13 mouse cellular contexts compared by ENCODE assay signal in the genomic region with DNA sequence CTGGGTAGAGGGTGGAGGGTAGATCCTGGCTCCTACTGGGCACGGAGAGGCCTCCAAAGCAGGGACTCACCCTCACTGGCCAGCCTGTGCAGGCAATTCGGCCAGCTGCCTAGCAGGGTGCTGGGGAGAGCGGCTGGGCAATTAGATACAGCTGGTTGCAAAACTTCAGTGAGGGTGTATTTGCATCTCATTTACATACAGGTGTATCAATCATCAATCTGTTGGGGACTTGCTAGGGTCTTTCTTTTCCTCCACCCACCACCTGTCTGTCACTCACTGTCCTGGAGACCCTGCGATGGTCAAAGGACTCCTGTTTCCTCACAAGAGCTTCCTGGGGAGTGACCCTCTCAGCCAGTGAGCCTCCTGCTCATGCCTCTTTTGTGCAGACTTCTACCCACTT.
DNase-seq lines count a peak whose midpoint lies in the region; ATAC-seq and TF ChIP-seq lines count a peak whose summit lies in the region.
"Had no signal": no experiment of that assay in that cellular context is flagged by ENCODE, and none has a peak within 500 bp of the region (broad histone marks: within the 10 kb centered on the region; RNA-seq: fewer than 3 reads in every experiment).

No protein-coding gene starts in this region.

- no peak for TF ChIP-seq CTCF in lung, postnatal 0 days (IDR thresholded peaks at IDR 0.05)

- peaks cover 33% of the 10 kb centered on the region for H3K4me1 ChIP-seq in hindbrain, embryonic 11.5 days (replicated peaks; ENCODE audit: control insufficient read depth, insufficient read depth, low read length)
- H3K4me1 ChIP-seq in hindbrain, embryonic 16.5 days (ENCODE audit: control insufficient read depth, insufficient read depth, low read depth, low read length): peaks cover 36% of the 10 kb centered on the region
- peaks cover 76% of the 10 kb centered on the region for H3K4me1 ChIP-seq in neural tube, embryonic 11.5 days (ENCODE audit: control insufficient read depth, insufficient read depth, low read length)
- peaks cover 94% of the 10 kb centered on the region for H3K4me1 ChIP-seq in hindbrain, embryonic 13.5 days (replicated peaks)
- peaks cover 96% of the 10 kb centered on the region for H3K4me1 ChIP-seq in neural tube, embryonic 12.5 days
- no peaks in the 10 kb centered on the region; the same call in 1 of the 2 replicates for H3K4me1 ChIP-seq in lung, postnatal 0 days (ENCODE audit: insufficient read depth, low read depth, low read length)

- peak overlapping the region; percentile 90 for H3K27ac ChIP-seq in hindbrain, embryonic 11.5 days (ENCODE audit: low read depth, low read length)
- H3K27ac ChIP-seq in hindbrain, embryonic 16.5 days (ENCODE audit: low read depth, low read length): no peak overlapping the region
- peak overlapping the region; percentile 93 for H3K27ac ChIP-seq in neural tube, embryonic 11.5 days (ENCODE audit: low read depth, low read length)
- peak overlapping the region; percentile 79 for H3K27ac ChIP-seq in hindbrain, embryonic 13.5 days
- peak overlapping the region; percentile 58 for H3K27ac ChIP-seq in neural tube, embryonic 12.5 days
- H3K27ac ChIP-seq in lung, postnatal 0 days (ENCODE audit: low read length): no peak overlapping the region
- H3K27ac ChIP-seq: embryonic facial prominence, embryonic 12.5 days had no signal

- WGBS in hindbrain, embryonic 11.5 days: 30% methylated on average over 4 of the region's 4 CpGs
- WGBS in hindbrain, embryonic 16.5 days: 24% methylated on average over 4 of the region's 4 CpGs
- WGBS in neural tube, embryonic 11.5 days: 24% methylated on average over 4 of the region's 4 CpGs
- 14% methylated on average over 4 of the region's 4 CpGs for WGBS in hindbrain, embryonic 13.5 days
- 13% methylated on average over 4 of the region's 4 CpGs for WGBS in neural tube, embryonic 12.5 days
- 93% methylated on average over 4 of the region's 4 CpGs for WGBS in lung, postnatal 0 days

- no peak for DNase-seq in hindbrain, embryonic 11.5 days (ENCODE audit: low spot score)
- peak; percentile 32 for DNase-seq in neural tube, embryonic 11.5 days (ENCODE audit: low spot score)
- no peak for DNase-seq in neural tube, embryonic 10.5 days (ENCODE audit: extremely low spot score, low spot score)
- no peak for DNase-seq in lung, postnatal 0 days (ENCODE audit: low spot score)
- no peak for DNase-seq in left cerebral cortex, adult 18-20 months (ENCODE audit: low spot score in 2 of 2)
- DNase-seq: adrenal gland, postnatal 10 days; gastrocnemius, postnatal 36 days; right cerebral cortex, postnatal 14 days had no signal

- H3K9me3 ChIP-seq in hindbrain, embryonic 11.5 days (ENCODE audit: control insufficient read depth, low read length): no peaks in the 10 kb centered on the region
- no peaks in the 10 kb centered on the region for H3K9me3 ChIP-seq in hindbrain, embryonic 16.5 days (ENCODE audit: control insufficient read depth, low read length)
- no peaks in the 10 kb centered on the region for H3K9me3 ChIP-seq in neural tube, embryonic 11.5 days (ENCODE audit: control insufficient read depth, low read length)
- no peaks in the 10 kb centered on the region for H3K9me3 ChIP-seq in hindbrain, embryonic 13.5 days
- no peaks in the 10 kb centered on the region for H3K9me3 ChIP-seq in neural tube, embryonic 12.5 days
- no peaks in the 10 kb centered on the region for H3K9me3 ChIP-seq in lung, postnatal 0 days (ENCODE audit: low read length)
- H3K9me3 ChIP-seq: embryonic facial prominence, embryonic 12.5 days; intestine, embryonic 15.5 days had no signal

- no peaks in the 10 kb centered on the region for H3K36me3 ChIP-seq in hindbrain, embryonic 11.5 days (ENCODE audit: control insufficient read depth, insufficient read depth, low read length)
- no peaks in the 10 kb centered on the region for H3K36me3 ChIP-seq in hindbrain, embryonic 16.5 days (ENCODE audit: control insufficient read depth, insufficient read depth, low read length)
- no peaks in the 10 kb centered on the region for H3K36me3 ChIP-seq in neural tube, embryonic 11.5 days (ENCODE audit: control insufficient read depth, insufficient read depth, low read length)
- H3K36me3 ChIP-seq in hindbrain, embryonic 13.5 days: no peaks in the 10 kb centered on the region
- H3K36me3 ChIP-seq in neural tube, embryonic 12.5 days: no peaks in the 10 kb centered on the region
- no peaks in the 10 kb centered on the region for H3K36me3 ChIP-seq in lung, postnatal 0 days (ENCODE audit: insufficient read depth, low read length)
- H3K36me3 ChIP-seq: embryonic facial prominence, embryonic 12.5 days; intestine, embryonic 15.5 days had no signal

- no peak overlapping the region for H3K4me2 ChIP-seq in hindbrain, embryonic 11.5 days (replicated peaks; ENCODE audit: low read depth, low read length)
- H3K4me2 ChIP-seq in hindbrain, embryonic 16.5 days (ENCODE audit: low read length): no peak overlapping the region
- no peak overlapping the region for H3K4me2 ChIP-seq in neural tube, embryonic 11.5 days (ENCODE audit: low read depth)
- no peak overlapping the region for H3K4me2 ChIP-seq in hindbrain, embryonic 13.5 days
- no peak overlapping the region for H3K4me2 ChIP-seq in neural tube, embryonic 12.5 days (replicated peaks)
- H3K4me2 ChIP-seq in lung, postnatal 0 days (replicated peaks; ENCODE audit: low read depth, low read length): no peak overlapping the region
- H3K4me2 ChIP-seq: embryonic facial prominence, embryonic 12.5 days; intestine, embryonic 15.5 days had no signal

- peak; percentile 10; the same call in 1 of the 2 replicates for ATAC-seq in hindbrain, embryonic 11.5 days (ENCODE audit: low FRiP score)
- no peak; the same call in 1 of the 2 replicates for ATAC-seq in hindbrain, embryonic 16.5 days
- ATAC-seq in neural tube, embryonic 11.5 days (ENCODE audit: insufficient read depth, low FRiP score, low TSS enrichment): peak; percentile 32
- no peak; the same call in 1 of the 2 replicates for ATAC-seq in hindbrain, embryonic 13.5 days (ENCODE audit: low FRiP score)
- peak; percentile 22 for ATAC-seq in neural tube, embryonic 12.5 days (ENCODE audit: low FRiP score, low read depth)
- no peak for ATAC-seq in lung, postnatal 0 days
- ATAC-seq: intestine, embryonic 15.5 days had no signal

- 0 out of 2 replicates have a peak overlapping the region, but pooled peaks have one; percentile 15 for H3K9ac ChIP-seq in hindbrain, embryonic 11.5 days (ENCODE audit: low read depth, low read length)
- no peak overlapping the region; the same call in 1 of the 2 replicates for H3K9ac ChIP-seq in hindbrain, embryonic 16.5 days (ENCODE audit: low read depth, low read length)
- peak overlapping the region; percentile 26; the same call in 1 of the 2 replicates for H3K9ac ChIP-seq in neural tube, embryonic 11.5 days (ENCODE audit: low read length)
- H3K9ac ChIP-seq in hindbrain, embryonic 13.5 days: 0 out of 2 replicates have a peak overlapping the region, but pooled peaks have one; percentile 25
- no peak overlapping the region for H3K9ac ChIP-seq in neural tube, embryonic 12.5 days
- no peak overlapping the region for H3K9ac ChIP-seq in lung, postnatal 0 days (replicated peaks; ENCODE audit: low read depth)
- H3K9ac ChIP-seq: embryonic facial prominence, embryonic 12.5 days; intestine, embryonic 15.5 days had no signal

- H3K4me3 ChIP-seq in hindbrain, embryonic 11.5 days (ENCODE audit: low read depth, low read length): no peak overlapping the region
- H3K4me3 ChIP-seq in hindbrain, embryonic 16.5 days (ENCODE audit: low read length): no peak overlapping the region
- H3K4me3 ChIP-seq in neural tube, embryonic 11.5 days (ENCODE audit: low read depth, low read length): no peak overlapping the region
- H3K4me3 ChIP-seq in hindbrain, embryonic 13.5 days: no peak overlapping the region
- H3K4me3 ChIP-seq in neural tube, embryonic 12.5 days: no peak overlapping the region
- H3K4me3 ChIP-seq in lung, postnatal 0 days (ENCODE audit: low read depth, low read length): no peak overlapping the region
- H3K4me3 ChIP-seq: embryonic facial prominence, embryonic 12.5 days; intestine, embryonic 15.5 days had no signal

- no peaks in the 10 kb centered on the region for H3K27me3 ChIP-seq in hindbrain, embryonic 11.5 days (ENCODE audit: control insufficient read depth, insufficient read depth, low read length)
- no peaks in the 10 kb centered on the region for H3K27me3 ChIP-seq in hindbrain, embryonic 16.5 days (replicated peaks; ENCODE audit: control insufficient read depth, insufficient read depth, low read length)
- no peaks in the 10 kb centered on the region for H3K27me3 ChIP-seq in neural tube, embryonic 11.5 days (ENCODE audit: control insufficient read depth, insufficient read depth, low read length)
- no peaks in the 10 kb centered on the region for H3K27me3 ChIP-seq in hindbrain, embryonic 13.5 days
- H3K27me3 ChIP-seq in neural tube, embryonic 12.5 days (replicated peaks): no peaks in the 10 kb centered on the region
- no peaks in the 10 kb centered on the region for H3K27me3 ChIP-seq in lung, postnatal 0 days (replicated peaks; ENCODE audit: insufficient read depth, low read length)
- H3K27me3 ChIP-seq: embryonic facial prominence, embryonic 12.5 days; intestine, embryonic 15.5 days had no signal

- TF ChIP-seq EP300 in lung, postnatal 0 days (IDR thresholded peaks at IDR 0.05): no peak

Comparison
In these comparisons a context has a peak if more than half of its experiments do, and no peak if none do; other contexts are left out.
1. ATAC-seq: peak in hindbrain, embryonic 11.5 days (single experiment), neural tube, embryonic 11.5 days (single experiment) and neural tube, embryonic 12.5 days (single experiment); none in hindbrain, embryonic 16.5 days (single experiment), hindbrain, embryonic 13.5 days (single experiment) and lung, postnatal 0 days (single experiment).
2. H3K27ac ChIP-seq: peak in hindbrain, embryonic 11.5 days (single experiment), neural tube, embryonic 11.5 days (single experiment), hindbrain, embryonic 13.5 days (single experiment) and neural tube, embryonic 12.5 days (single experiment); none in hindbrain, embryonic 16.5 days (single experiment) and lung, postnatal 0 days (single experiment).
3. H3K9ac ChIP-seq: peak in hindbrain, embryonic 11.5 days (single experiment), neural tube, embryonic 11.5 days (single experiment) and hindbrain, embryonic 13.5 days (single experiment); none in hindbrain, embryonic 16.5 days (single experiment), neural tube, embryonic 12.5 days (single experiment) and lung, postnatal 0 days (single experiment).